Mouse (Mus musculus) large intestine, adult 2 months (tissue): ENCODE data around the gene Hist1h2bn. TPM values are rescaled to one million over a fixed set of nuclear protein-coding genes. Genes with fewer than 3 reads are reported as not detected.
"Not testable (repeated sequence)": the region's sequence is repeated elsewhere in the genome, so short reads cannot be mapped to it uniquely, and the experiment has no call there.

ENCODE experiments used
- DNase-seq: peaks from one replicate; pipeline ENCODE4 v3.0.0-alpha.2; 2012; ENCODE audit warnings: low read depth, low spot score
- WGBS: fragments of 180-500 bp; shearing (Covaris S2); methylation state at CpG from one replicate; pipeline ENCODE4 v1.1.7; 2018; 5-methylcytosine and 5-hydroxymethylcytosine counted together
- polyA plus RNA-seq: library from polyadenylated mRNA; depleted of rRNA; stranded (reverse); fragments of >200 nt; gene quantifications from 2 replicates; pipeline ENCODE4 v1.2.3, GENCODE M21; 2012

The Hist1h2bn gene
- polyA plus RNA-seq, 1 experiment = 9.7 TPM

DNA sequence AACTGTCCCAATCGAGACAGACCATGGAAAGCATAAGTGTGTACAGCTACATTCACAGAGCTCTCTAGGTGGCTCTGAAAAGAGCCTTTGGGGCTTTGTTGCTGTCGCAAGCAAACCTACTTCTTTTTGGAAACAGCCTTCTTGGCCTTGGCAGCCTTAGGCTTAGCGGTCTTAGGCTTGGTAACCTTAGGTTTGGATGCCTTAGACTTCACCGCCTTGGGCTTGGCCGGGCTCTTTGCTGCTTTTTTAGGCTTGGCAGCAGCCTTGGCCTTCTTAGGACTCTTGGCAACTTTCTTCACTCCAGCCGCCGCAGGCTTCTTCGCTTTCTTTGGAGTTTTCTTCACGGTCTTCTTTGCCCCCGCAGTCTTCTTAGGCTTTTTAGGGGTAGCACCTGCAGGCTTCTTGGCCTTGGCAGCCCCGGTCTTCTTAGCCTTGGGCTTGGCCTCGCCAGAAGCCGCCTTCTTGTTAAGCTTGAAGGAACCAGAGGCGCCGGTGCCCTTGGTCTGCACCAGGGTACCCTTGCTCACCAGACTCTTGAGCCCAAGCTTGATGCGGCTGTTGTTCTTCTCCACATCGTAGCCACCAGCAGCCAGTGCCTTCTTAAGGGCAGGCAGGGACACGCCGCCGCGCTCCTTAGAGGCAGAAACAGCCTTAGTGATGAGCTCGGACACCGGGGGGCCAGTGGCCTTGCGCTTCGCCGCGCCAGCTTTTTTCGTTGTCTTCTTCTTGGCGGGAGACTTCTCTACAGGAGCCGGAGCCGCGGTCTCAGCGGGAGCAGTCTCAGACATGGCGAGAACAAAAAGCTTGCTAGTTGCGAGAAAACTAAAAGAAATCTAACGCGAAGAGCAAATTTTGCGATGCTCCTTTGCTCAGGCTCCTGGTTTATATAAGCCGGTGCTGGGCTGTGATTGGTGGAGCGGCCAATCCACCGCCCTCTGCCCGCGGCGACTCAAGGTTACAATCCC, 26.1 kb downstream of the Hist1h2bn start, which contains the start of gene Hist1h1b:
TSS of gene Hist1h1b (minus strand) at position 859 of the 965 bp plus-strand sequence.
- DNase-seq = no peak
- WGBS = under 1% methylated on average over 44 of the region's 44 CpGs

DNA sequence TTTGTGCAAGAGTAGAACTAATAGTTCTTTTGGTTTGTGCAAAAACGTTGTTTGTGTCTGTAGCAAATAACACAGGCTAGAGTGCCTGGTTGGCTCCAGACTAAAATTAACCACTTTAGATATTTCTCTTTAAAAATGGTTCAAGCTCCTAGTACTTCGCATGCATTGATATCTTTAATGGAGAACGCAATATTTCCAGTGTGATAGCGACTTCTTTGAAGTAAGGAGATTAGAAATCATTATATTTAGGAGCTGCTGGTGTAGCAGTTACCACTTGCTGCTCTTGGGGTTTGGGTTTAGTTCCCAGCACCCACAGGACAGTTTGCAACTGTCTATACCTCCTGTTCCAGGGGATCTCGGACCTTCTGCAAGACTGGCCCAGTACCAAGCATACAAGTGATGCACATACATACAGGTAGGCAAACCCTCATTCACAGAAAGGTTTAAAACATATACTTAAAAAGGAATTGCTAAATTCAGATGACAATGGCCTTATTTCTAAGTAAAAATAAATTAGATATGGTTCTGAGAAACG, 27.2 kb downstream of the Hist1h2bn start:
- no peak for DNase-seq

DNA sequence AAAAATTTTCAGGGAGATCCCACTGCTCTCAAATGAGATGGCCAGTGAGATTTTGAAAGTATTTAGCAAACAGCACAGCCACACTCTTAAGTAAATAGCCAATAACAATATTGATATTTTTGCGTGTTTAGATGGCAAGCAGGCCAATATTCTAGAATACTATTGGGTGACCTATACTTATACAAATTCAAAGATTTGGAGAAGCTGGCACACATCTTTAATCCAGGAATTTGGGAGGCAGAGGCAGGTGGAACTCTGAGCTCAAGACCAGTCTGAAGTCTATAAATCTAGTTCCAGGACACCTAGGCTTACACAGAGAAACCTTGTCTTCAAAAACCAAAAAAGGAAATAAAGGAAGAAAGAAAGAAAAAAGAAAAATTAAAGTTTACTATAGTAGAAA, 27.7 kb downstream of the Hist1h2bn start:
- DNase-seq = no peak
- WGBS = 89% methylated on average over 1 of the region's 1 CpGs

More for the DNA sequence above, 27.2 kb downstream of the Hist1h2bn start:
- WGBS = 43% methylated on average over 6 of the region's 6 CpGs

DNA sequence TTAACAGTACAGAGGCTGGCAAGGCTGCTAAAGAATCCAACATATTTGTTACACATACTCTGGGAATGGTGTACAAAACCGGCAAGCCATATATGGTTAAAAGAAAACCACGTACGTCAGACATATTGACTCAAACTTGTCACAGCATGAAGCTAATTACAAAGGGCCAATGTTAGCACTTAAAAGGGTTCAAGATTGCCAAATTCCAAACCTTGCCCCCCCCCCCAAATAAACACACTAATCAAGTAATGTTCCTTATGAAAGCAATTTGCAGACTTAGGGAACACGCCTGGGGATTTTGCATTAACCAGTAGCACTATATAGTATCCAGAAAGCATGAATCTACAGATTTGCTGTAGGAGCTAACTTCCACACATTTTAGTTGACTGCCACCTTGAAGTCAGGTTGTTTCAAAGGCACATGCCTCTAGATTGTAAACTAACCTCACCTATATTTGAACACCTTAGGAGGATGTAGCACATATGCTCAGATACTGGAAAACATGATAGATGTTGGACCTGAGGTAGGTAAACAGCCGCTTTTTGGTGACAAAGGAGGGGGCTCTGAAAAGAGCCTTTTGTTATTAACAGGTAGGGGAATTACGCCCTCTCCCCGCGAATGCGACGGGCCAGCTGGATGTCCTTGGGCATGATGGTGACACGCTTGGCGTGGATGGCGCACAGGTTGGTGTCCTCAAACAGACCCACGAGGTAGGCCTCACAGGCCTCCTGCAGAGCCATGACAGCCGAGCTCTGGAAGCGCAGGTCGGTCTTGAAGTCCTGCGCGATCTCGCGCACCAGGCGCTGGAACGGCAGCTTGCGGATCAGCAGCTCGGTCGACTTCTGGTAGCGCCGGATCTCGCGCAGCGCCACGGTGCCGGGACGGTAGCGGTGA, 28.7 kb downstream of the Hist1h2bn start:
- 1% methylated on average over 15 of the region's 35 CpGs for WGBS
- not testable (repeated sequence) for DNase-seq

DNA sequence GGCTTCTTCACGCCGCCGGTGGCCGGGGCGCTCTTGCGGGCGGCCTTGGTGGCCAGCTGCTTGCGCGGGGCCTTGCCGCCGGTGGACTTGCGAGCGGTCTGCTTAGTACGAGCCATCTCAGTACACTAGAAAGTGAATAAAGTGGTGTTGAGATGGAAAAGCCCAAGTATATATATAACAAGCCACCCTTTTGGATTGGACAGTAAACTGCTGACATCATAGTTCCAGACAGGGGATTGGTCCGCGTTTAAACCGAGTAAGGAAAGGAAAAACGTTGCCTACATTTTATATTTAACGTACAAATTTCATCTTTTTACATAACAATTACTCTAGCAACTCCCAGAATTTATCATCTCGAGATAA, 29.3 kb downstream of the Hist1h2bn start, which contains the start of gene Hist1h3i:
TSS of gene Hist1h3i (minus strand) at position 116 of the 363 bp plus-strand sequence.
- under 1% methylated on average over 17 of the region's 20 CpGs for WGBS
- DNase-seq = peak; percentile 78

DNA sequence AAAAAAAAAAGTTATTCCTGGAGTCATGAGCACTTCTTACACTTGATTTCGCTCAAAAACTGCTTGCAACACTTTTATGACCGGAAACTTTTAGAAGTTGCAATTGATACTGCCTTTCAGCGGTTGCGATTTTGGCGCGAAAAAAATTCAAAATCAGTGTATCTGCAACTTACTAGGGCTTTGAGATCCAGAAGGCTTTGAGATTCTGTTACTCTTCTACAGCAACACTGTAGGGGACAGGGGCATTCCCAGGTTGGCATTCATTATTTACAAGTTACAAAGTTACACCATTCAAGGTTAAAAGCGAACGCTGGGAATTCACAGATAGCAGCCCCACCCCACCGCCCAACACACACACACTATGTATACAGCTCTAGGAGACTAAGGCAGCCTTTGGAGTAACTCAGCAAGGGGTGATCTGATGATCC, 29.8 kb downstream of the Hist1h2bn start:
- no peak for DNase-seq
- 3% methylated on average over 9 of the region's 9 CpGs for WGBS

DNA sequence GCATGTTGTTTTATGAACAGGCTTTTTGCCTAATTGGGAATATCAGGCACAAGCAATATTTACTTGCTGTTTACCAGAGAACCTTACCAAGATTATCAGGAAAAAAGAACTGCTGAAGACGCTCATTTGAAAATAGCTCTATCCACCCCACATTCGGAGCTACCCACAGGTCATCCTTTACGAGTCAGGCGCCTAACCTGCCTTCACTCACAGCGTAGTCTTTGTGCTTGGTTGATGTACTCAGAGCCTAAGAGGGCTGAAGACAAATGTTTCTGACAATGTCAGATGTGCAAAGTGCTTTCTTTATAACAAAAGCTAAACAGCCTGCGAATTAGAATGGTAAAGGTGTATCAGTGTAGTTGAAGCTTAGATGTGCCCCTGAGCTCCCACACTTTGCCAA, 30.4 kb downstream of the Hist1h2bn start:
- WGBS = 47% methylated on average over 6 of the region's 6 CpGs
- DNase-seq = no peak

DNA sequence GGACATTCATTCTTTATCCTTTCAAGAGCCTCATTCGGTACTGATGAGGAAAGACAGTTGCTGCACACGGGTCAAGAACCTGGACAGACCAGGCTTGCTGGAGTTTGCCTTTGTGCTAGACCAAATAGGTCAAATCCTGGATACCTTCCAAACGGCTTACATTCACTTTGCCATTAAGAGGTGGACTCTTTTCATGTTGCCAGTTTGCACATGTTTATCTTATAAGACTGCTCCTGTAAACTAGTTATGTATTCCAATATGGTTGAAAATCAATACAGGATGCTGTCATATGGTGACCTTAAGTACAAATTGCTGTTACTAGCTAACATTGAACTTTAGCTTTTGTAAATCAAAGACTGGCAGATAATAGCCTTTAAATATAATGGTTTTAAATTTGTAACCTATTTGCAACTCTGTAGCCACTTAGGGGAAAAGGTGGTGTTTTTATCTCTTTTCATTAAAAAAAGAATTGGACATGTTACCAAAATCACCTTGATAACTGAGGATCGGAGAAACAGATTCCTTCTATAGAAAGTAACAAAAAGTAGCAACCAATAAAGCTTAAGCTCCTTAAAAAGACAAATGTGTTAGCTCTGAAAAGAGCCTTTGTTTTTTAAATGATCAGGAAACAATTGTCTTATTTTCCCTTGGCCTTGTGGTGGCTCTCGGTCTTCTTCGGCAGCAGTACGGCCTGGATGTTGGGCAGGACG, 32.4 kb downstream of the Hist1h2bn start:
- WGBS = 10% methylated on average over 8 of the region's 8 CpGs
- no peak for DNase-seq

DNA sequence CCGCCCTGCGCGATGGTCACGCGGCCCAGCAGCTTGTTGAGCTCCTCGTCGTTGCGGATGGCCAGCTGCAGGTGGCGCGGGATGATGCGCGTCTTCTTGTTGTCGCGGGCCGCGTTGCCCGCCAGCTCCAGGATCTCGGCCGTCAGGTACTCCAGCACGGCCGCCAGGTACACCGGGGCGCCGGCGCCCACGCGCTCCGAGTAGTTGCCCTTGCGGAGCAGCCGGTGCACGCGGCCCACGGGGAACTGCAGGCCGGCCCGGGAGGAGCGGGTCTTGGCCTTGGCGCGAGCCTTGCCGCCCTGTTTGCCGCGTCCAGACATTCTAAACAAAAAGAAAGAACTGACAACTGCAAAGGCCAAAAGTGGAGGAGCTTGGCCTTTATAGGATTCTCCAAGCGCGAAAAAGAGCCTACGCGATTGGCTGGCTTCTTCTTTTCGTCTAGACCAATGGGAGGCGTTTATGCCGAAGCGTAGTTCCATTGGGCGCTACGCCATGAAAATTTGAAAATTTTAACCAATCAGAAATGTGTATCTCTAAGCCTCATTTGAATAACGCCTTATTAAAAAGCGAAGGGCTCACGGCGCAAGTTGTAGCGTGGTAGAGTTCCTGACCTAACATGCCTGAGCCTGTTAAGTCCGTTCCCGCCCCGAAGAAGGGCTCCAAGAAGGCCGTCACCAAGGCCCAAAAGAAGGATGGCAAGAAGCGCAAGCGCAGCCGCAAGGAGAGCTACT, 33.1 kb downstream of the Hist1h2bn start, which contains the start of the genes Hist1h2an and Hist1h2bp:
TSS of gene Hist1h2an (minus strand) at position 320 of the 731 bp plus-strand sequence.
TSS of gene Hist1h2bp (plus strand) at position 563 of the 731 bp plus-strand sequence.
- peak; percentile 86 for DNase-seq
- WGBS = under 1% methylated on average over 40 of the region's 63 CpGs

DNA sequence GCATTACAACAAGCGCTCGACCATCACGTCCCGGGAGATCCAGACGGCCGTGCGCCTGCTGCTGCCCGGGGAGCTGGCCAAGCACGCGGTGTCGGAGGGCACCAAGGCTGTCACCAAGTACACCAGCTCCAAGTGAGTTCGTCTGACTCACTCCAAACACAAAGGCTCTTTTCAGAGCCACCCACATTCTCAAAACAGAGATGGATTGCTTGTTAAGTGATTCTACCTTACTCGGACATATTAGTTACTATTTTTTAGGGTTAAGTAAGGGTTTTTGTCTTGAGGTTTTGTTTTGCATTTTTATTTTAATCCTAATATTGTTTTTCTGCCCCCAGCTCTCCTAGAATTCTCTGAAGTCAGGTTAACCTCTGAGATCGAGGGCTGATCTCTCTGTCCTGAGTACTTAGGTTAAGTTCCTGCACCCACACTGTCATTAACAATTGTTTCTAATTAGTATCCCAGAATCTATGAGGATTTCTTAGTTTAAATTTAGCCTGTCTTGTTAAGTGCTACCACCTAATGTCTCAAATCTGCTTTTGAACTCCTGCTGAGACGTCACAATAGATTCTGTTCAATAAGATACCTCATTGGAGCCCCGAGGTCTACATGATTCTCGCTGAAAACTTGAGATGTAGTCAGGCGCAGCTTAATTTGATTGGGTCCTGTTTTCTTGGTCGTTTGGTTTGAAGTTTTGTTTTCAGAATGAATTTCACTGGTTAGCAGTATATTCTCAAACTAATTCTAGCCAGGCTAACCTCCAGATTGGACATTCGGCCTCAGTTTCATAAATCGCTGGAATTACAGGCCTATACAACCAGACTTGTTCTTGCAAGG, 34.1 kb downstream of the Hist1h2bn start:
- no peak for DNase-seq

DNA sequence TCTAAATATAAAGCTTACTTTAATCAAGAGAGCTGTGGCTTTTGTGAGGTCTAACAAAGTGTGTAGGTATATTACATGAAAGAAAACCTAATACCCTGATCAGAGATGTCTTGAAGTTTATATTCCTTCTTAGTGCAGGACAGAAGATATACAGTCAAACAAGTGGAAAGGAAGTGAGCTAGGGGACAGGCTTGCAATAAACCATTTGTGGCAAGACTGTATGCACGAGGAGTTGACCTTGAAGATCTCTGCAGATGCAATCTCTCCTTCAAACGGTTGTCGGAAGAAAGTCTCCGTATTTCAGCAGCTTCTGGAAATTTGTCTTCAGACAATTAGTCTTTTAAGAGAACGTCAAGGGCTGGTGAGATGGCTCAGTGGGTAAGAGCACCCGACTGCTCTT, 36.0 kb downstream of the Hist1h2bn start:
- DNase-seq = no peak
- 65% methylated on average over 6 of the region's 6 CpGs for WGBS

More for the DNA sequence above, 34.1 kb downstream of the Hist1h2bn start:
- WGBS = 37% methylated on average over 17 of the region's 21 CpGs

DNA sequence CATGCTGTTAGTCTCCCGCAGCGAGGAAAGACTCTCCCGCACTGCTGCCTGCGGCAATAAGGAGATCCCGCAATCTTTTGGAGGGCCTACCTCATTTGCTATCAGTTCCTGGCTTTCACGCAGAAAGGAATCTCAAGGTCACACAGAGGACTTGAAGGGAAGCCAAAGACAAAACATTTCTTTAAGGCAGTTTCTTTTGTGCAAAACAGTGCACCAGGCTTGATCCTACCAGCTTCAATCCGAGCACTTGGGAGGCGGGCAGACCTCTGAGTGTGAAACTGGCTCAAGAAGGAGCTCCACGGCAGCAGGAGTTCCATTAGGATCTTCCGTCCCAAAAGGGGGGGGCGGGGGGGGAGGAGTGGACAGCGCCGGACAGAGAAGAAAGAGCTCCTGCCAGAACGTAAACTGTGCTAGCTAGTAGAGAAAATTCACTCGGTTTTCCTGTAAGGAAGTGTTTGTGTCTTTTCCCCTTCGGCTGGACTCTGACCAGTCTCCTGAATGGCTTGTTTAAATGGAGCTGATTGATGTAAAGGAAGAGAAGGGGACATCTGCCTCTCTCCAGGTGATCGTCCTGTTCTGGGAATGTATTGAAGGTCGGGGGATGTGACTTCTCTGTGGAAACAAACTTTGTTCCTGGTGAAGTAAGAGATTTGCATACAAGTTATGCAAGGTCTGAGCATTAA, 36.8 kb downstream of the Hist1h2bn start:
- DNase-seq = no peak
- WGBS = 14% methylated on average over 18 of the region's 18 CpGs

DNA sequence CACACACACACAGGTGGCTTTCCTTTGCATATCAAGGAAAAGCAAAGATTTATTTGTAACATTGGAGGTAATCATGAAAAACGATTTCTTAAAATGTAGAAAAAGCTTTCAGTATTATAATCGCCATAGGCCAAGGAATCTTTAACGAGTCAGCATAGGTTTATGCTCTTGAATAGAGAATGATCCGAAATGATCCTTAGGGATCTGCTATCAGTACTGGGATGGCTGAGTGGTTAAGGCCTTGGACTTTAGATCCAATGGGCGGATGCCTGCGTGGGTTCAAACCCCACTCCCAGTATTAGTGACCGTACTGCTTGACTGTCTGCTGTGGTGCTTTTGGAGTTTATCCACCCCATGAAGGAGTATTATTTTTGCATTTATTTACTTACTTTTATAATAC, 41.7 kb downstream of the Hist1h2bn start:
- DNase-seq = no peak
- WGBS = 92% methylated on average over 7 of the region's 7 CpGs

DNA sequence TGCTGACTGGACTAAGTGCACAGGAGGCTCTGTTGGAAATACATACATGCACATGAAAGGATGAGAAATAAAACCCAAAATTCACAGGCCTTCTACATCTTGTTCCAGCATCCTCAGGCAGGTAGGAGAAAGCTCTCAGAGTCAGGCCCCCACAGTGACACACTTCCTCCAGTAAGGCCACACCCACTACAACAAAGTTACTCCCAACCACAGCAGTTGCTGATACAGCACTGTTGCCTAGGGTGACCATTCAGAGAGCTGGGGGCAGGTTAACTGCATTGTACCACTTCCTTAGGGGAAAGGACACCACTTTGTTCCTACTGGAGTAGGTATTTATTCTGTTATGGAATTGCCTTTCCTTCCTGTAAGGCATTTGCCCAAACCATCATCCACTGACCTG, 43.2 kb downstream of the Hist1h2bn start:
- DNase-seq = not testable (repeated sequence)

DNA sequence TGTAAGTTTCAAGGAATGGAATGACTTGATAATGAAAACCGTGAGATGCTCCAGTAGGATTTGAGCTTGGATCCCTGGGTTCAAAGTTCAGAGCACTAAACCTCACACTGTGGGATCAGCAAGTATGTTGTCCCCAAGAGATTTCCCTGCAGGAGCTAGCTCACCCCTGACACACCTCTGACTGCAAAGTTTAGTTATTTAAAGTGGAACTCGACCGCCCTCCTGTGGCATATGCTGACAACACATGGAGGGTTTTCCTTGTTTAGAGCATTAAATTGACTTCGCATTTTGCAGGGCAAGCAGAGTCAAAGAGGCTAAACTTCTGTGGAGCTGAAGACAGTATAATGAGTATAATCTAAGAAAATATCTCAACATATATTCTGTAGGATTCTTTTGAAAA, 49.1 kb downstream of the Hist1h2bn start:
- not testable (repeated sequence) for DNase-seq
- WGBS = no CpG with 5 or more reads among the region's 4 CpGs
